Mouse (Mus musculus): ENCODE results near the gene Rhov.

GRCm38 (mm10) chr2:119237210-119237870 is 33.7 kb downstream of the Rhov start, which contains the start of gene Spint1:
- TF ChIP-seq MAFK (IDR thresholded peaks at IDR 0.05; ENCODE audit: insufficient read depth, low read depth, low read length) (no peak), HCFC1 (IDR thresholded peaks at IDR 0.05; ENCODE audit: borderline replicate concordance, insufficient read depth, low read length) (peak; percentile 42; the same call in 1 of the 2 replicates), ZC3H11A (IDR thresholded peaks at IDR 0.05; ENCODE audit: borderline replicate concordance, low read depth, low read length) (no peak), ZNF384 (IDR thresholded peaks at IDR 0.05; ENCODE audit: low read depth, low read length) (no peak), CHD2 (IDR thresholded peaks at IDR 0.05; ENCODE audit: low read depth, low read length) (no peak)

All from ES-E14 (cell line).